16 mouse cellular contexts compared by ENCODE assay signal in genomic region chr17:70347403-70347802, GRCm38 (mm10).
"Had no signal": no experiment of that assay in that cellular context is flagged by ENCODE, and none has a peak within 500 bp of the region (broad histone marks: within the 10 kb centered on the region; RNA-seq: fewer than 3 reads in every experiment).

No protein-coding gene starts in this region.

- H3K27ac ChIP-seq: neural tube, embryonic 12.5 days; neural tube, embryonic 13.5 days; neural tube, embryonic 15.5 days; stomach, embryonic 15.5 days; stomach, postnatal 0 days had no signal

- H3K9ac ChIP-seq: neural tube, embryonic 12.5 days; neural tube, embryonic 13.5 days; neural tube, embryonic 15.5 days; stomach, embryonic 15.5 days had no signal

- H3K4me2 ChIP-seq: neural tube, embryonic 12.5 days; neural tube, embryonic 13.5 days; neural tube, embryonic 15.5 days; stomach, embryonic 15.5 days had no signal

- H3K4me3 ChIP-seq: neural tube, embryonic 12.5 days; neural tube, embryonic 13.5 days; neural tube, embryonic 15.5 days; stomach, embryonic 15.5 days had no signal

- H3K4me1 ChIP-seq: neural tube, embryonic 12.5 days; neural tube, embryonic 13.5 days; neural tube, embryonic 15.5 days; stomach, embryonic 15.5 days had no signal

- H3K36me3 ChIP-seq: neural tube, embryonic 12.5 days; neural tube, embryonic 13.5 days; neural tube, embryonic 15.5 days; stomach, embryonic 15.5 days had no signal

- H3K27me3 ChIP-seq: neural tube, embryonic 12.5 days; neural tube, embryonic 13.5 days; neural tube, embryonic 15.5 days; stomach, embryonic 15.5 days had no signal

- H3K9me3 ChIP-seq: neural tube, embryonic 12.5 days; neural tube, embryonic 13.5 days; neural tube, embryonic 15.5 days; stomach, embryonic 15.5 days had no signal

- DNase-seq: retina, postnatal 1 day; right cerebral cortex, adult 18-20 months; right cerebral cortex, postnatal 14 days; right cerebral cortex, postnatal 25 days; right cerebral cortex, postnatal 4 days; spleen, adult 18-20 months; thymus, adult 18-20 months; thymus, adult 2 months; thymus, postnatal 14 days; thymus, postnatal 36 days; thymus, postnatal 4 days had no signal
